Mouse (Mus musculus): Measurements from ENCODE around the gene Casz1. TPM values are rescaled to one million over a fixed set of nuclear protein-coding genes. Genes with fewer than 3 reads are reported as not detected.

The Casz1 gene
- polyA plus RNA-seq, 1 experiment from 2014 or later: 20.7 TPM

GRCm38 (mm10) chr4:148878984-148879610 lies 74.9 kb downstream of the Casz1 start:
- Histone ChIP-seq H3K4me2 (peak overlapping the region; percentile 50), H3K4me3 (no peak overlapping the region), H3K9ac (peak overlapping the region; percentile 40; the same call in 1 of the 2 replicates), H3K27me3 (no peaks in the 10 kb centered on the region), H3K4me1 (replicated peaks) (peaks cover 82% of the 10 kb centered on the region), H3K9me3 (replicated peaks) (no peaks in the 10 kb centered on the region), H3K36me3 (no peaks in the 10 kb centered on the region), H3K27ac (peak overlapping the region; percentile 93)
- WGBS: 24% methylated on average over 11 of the region's 11 CpGs
- ATAC-seq (replicated peaks; ENCODE audit: insufficient number of reproducible peaks, insufficient read depth, low FRiP score, low read depth): peak; percentile 37

GRCm38 (mm10) chr4:148879631-148880030 lies 75.4 kb downstream of the Casz1 start:
- Histone ChIP-seq H3K27ac (peak overlapping the region; percentile 93), H3K36me3 (no peaks in the 10 kb centered on the region), H3K4me1 (replicated peaks) (peaks cover 86% of the 10 kb centered on the region), H3K4me3 (no peak overlapping the region), H3K9ac (peak overlapping the region; percentile 19; the same call in 1 of the 2 replicates), H3K4me2 (peak overlapping the region; percentile 50), H3K9me3 (replicated peaks) (no peaks in the 10 kb centered on the region), H3K27me3 (no peaks in the 10 kb centered on the region)
- 53% methylated on average over 3 of the region's 3 CpGs for WGBS
- ATAC-seq (replicated peaks; ENCODE audit: insufficient number of reproducible peaks, insufficient read depth, low FRiP score, low read depth): no peak

GRCm38 (mm10) chr4:148881001-148881669 lies 76.9 kb downstream of the Casz1 start:
- H3K9me3 ChIP-seq (replicated peaks): no peaks in the 10 kb centered on the region
- H3K4me2 ChIP-seq: peak overlapping the region; percentile 36
- peak overlapping the region; percentile 38 for H3K9ac ChIP-seq
- peaks cover 89% of the 10 kb centered on the region for H3K4me1 ChIP-seq (replicated peaks)
- 0 out of 2 replicates have a peak, but pooled peaks cover under 1% of the 10 kb centered on the region for H3K27me3 ChIP-seq
- peak; percentile 53 for ATAC-seq (replicated peaks; ENCODE audit: insufficient number of reproducible peaks, insufficient read depth, low FRiP score, low read depth)
- peak overlapping the region; percentile 93 for H3K27ac ChIP-seq
- H3K36me3 ChIP-seq: no peaks in the 10 kb centered on the region
- no peak overlapping the region for H3K4me3 ChIP-seq
- 15% methylated on average over 17 of the region's 17 CpGs for WGBS

GRCm38 (mm10) chr4:148881838-148882237 lies 77.6 kb downstream of the Casz1 start:
- Histone ChIP-seq H3K27ac (peak overlapping the region; percentile 93), H3K4me2 (no peak overlapping the region), H3K4me3 (no peak overlapping the region), H3K27me3 (0 out of 2 replicates have a peak, but pooled peaks cover 7% of the 10 kb centered on the region), H3K9ac (no peak overlapping the region), H3K36me3 (no peaks in the 10 kb centered on the region), H3K4me1 (replicated peaks) (peaks cover 86% of the 10 kb centered on the region), H3K9me3 (replicated peaks) (no peaks in the 10 kb centered on the region)
- 67% methylated on average over 5 of the region's 5 CpGs for WGBS
- ATAC-seq (replicated peaks; ENCODE audit: insufficient number of reproducible peaks, insufficient read depth, low FRiP score, low read depth): no peak

- Histone ChIP-seq H3K4me3 (no peak overlapping the region), H3K4me1 (replicated peaks) (peaks cover 80% of the 10 kb centered on the region), H3K9ac (0 out of 2 replicates have a peak overlapping the region, but pooled peaks have one; percentile 20), H3K36me3 (no peaks in the 10 kb centered on the region), H3K4me2 (peak overlapping the region; percentile 36; the same call in 1 of the 2 replicates), H3K9me3 (replicated peaks) (no peaks in the 10 kb centered on the region), H3K27me3 (0 out of 2 replicates have a peak, but pooled peaks cover 7% of the 10 kb centered on the region), H3K27ac (peak overlapping the region; percentile 93)
- 27% methylated on average over 17 of the region's 17 CpGs for WGBS
- no peak; the same call in 1 of the 2 replicates for ATAC-seq (replicated peaks; ENCODE audit: insufficient number of reproducible peaks, insufficient read depth, low FRiP score, low read depth)
Measured at GRCm38 (mm10) chr4:148882360-148882929, 78.2 kb downstream of the Casz1 start.

GRCm38 (mm10) chr4:148884596-148884995 lies 80.4 kb downstream of the Casz1 start:
- no peak overlapping the region for H3K9ac ChIP-seq
- no peak overlapping the region for H3K4me2 ChIP-seq
- H3K4me3 ChIP-seq: no peak overlapping the region
- ATAC-seq (replicated peaks; ENCODE audit: insufficient number of reproducible peaks, insufficient read depth, low FRiP score, low read depth): no peak
- H3K27me3 ChIP-seq: peaks cover 13% of the 10 kb centered on the region; the same call in 1 of the 2 replicates
- 0 out of 2 replicates have a peak overlapping the region, but pooled peaks have one; percentile 40 for H3K27ac ChIP-seq
- no peaks in the 10 kb centered on the region for H3K9me3 ChIP-seq (replicated peaks)
- no peaks in the 10 kb centered on the region for H3K36me3 ChIP-seq
- 76% methylated on average over 14 of the region's 14 CpGs for WGBS
- H3K4me1 ChIP-seq (replicated peaks): peaks cover 69% of the 10 kb centered on the region

- peak overlapping the region; percentile 40 for H3K27ac ChIP-seq
- 23% methylated on average over 10 of the region's 10 CpGs for WGBS
- no peaks in the 10 kb centered on the region for H3K36me3 ChIP-seq
- 0 out of 2 replicates have a peak overlapping the region, but pooled peaks have one; percentile 0 for H3K9ac ChIP-seq
- ATAC-seq (replicated peaks; ENCODE audit: insufficient number of reproducible peaks, insufficient read depth, low FRiP score, low read depth): no peak
- H3K4me2 ChIP-seq: no peak overlapping the region
- peaks cover 65% of the 10 kb centered on the region for H3K4me1 ChIP-seq (replicated peaks)
- H3K9me3 ChIP-seq (replicated peaks): no peaks in the 10 kb centered on the region
- no peak overlapping the region for H3K4me3 ChIP-seq
- peaks cover 21% of the 10 kb centered on the region for H3K27me3 ChIP-seq
Measured at GRCm38 (mm10) chr4:148885401-148885800, 81.2 kb downstream of the Casz1 start.

- Histone ChIP-seq H3K27ac (no peak overlapping the region), H3K9me3 (replicated peaks) (no peaks in the 10 kb centered on the region), H3K4me1 (replicated peaks) (peaks cover 65% of the 10 kb centered on the region), H3K27me3 (peaks cover 26% of the 10 kb centered on the region), H3K4me2 (no peak overlapping the region), H3K9ac (no peak overlapping the region), H3K4me3 (no peak overlapping the region), H3K36me3 (no peaks in the 10 kb centered on the region)
- no peak for ATAC-seq (replicated peaks; ENCODE audit: insufficient number of reproducible peaks, insufficient read depth, low FRiP score, low read depth)
- WGBS: 61% methylated on average over 9 of the region's 9 CpGs
Measured at GRCm38 (mm10) chr4:148885921-148886540, 81.8 kb downstream of the Casz1 start.

- Histone ChIP-seq H3K27me3 (peaks cover 32% of the 10 kb centered on the region), H3K36me3 (no peaks in the 10 kb centered on the region), H3K4me1 (replicated peaks) (peaks cover 50% of the 10 kb centered on the region), H3K27ac (no peak overlapping the region), H3K4me3 (no peak overlapping the region), H3K9ac (no peak overlapping the region), H3K4me2 (no peak overlapping the region), H3K9me3 (replicated peaks) (no peaks in the 10 kb centered on the region)
- ATAC-seq (replicated peaks; ENCODE audit: insufficient number of reproducible peaks, insufficient read depth, low FRiP score, low read depth): no peak
- WGBS: 66% methylated on average over 8 of the region's 8 CpGs
Measured at GRCm38 (mm10) chr4:148888229-148888628, 84.0 kb downstream of the Casz1 start.

GRCm38 (mm10) chr4:148889011-148889410 lies 84.8 kb downstream of the Casz1 start:
- Histone ChIP-seq H3K9ac (no peak overlapping the region), H3K4me2 (no peak overlapping the region), H3K27me3 (peaks cover 32% of the 10 kb centered on the region), H3K9me3 (replicated peaks) (no peaks in the 10 kb centered on the region), H3K27ac (no peak overlapping the region), H3K4me3 (no peak overlapping the region), H3K36me3 (no peaks in the 10 kb centered on the region), H3K4me1 (replicated peaks) (peaks cover 47% of the 10 kb centered on the region)
- 61% methylated on average over 6 of the region's 6 CpGs for WGBS
- no peak for ATAC-seq (replicated peaks; ENCODE audit: insufficient number of reproducible peaks, insufficient read depth, low FRiP score, low read depth)

GRCm38 (mm10) chr4:148890442-148890841 lies 86.2 kb downstream of the Casz1 start:
- H3K27me3 ChIP-seq: peaks cover 35% of the 10 kb centered on the region
- 73% methylated on average over 8 of the region's 8 CpGs for WGBS
- H3K27ac ChIP-seq: no peak overlapping the region
- H3K36me3 ChIP-seq: no peaks in the 10 kb centered on the region
- H3K9me3 ChIP-seq (replicated peaks): no peaks in the 10 kb centered on the region
- no peak for ATAC-seq (replicated peaks; ENCODE audit: insufficient number of reproducible peaks, insufficient read depth, low FRiP score, low read depth)
- H3K4me3 ChIP-seq: peak overlapping the region; percentile 23; the same call in 1 of the 2 replicates
- peak overlapping the region; percentile 33; the same call in 1 of the 2 replicates for H3K9ac ChIP-seq
- peak overlapping the region; percentile 62 for H3K4me2 ChIP-seq
- peaks cover 46% of the 10 kb centered on the region for H3K4me1 ChIP-seq (replicated peaks)
